Mouse (Mus musculus) myocyte (in vitro differentiated cells): ENCODE results near the gene Slc35b1. TPM values are rescaled to one million over a fixed set of nuclear protein-coding genes. Genes with fewer than 3 reads are reported as not detected.

Experiments
- H3K27me3 ChIP-seq: one replicate; pipeline ENCODE4 v1.6.1; 2011; ENCODE audit not compliant: control insufficient read depth, insufficient read depth, insufficient read length
- H3K36me3 ChIP-seq: one replicate; pipeline ENCODE4 v1.6.1; 2011; ENCODE audit not compliant: control insufficient read depth, insufficient read depth
- H3K4me2 ChIP-seq: one replicate; pipeline ENCODE4 v1.6.1; 2011; ENCODE audit warnings: low read depth, control low read depth
- H3K4me3 ChIP-seq: one replicate; pipeline ENCODE4 v1.5.1; 2011; ENCODE audit warnings: mild to moderate bottlenecking, control low read depth, moderate library complexity
- H3K79me2 ChIP-seq: one replicate; pipeline ENCODE4 v1.6.1; 2011; ENCODE audit not compliant: control insufficient read depth, insufficient read depth
- H3ac ChIP-seq: one replicate; pipeline ENCODE4 v1.6.1; 2011; ENCODE audit not compliant: control insufficient read depth, insufficient read length
- CEBPB ChIP-seq: IDR thresholded peaks from 2 replicates; pipeline ENCODE4 v1.6.1; 2011; ENCODE audit warnings: mild to moderate bottlenecking, moderate library complexity; ENCODE audit not compliant: poor library complexity, insufficient read depth, severe bottlenecking
- E2F4 ChIP-seq: IDR thresholded peaks from one replicate; pipeline ENCODE4 v1.6.1; 2011; ENCODE audit warnings: mild to moderate bottlenecking, control low read depth, moderate library complexity; ENCODE audit not compliant: insufficient read depth
- MAX ChIP-seq: IDR thresholded peaks from one replicate; pipeline ENCODE4 v1.6.1; 2011; ENCODE audit warnings: low read depth, mild to moderate bottlenecking, control low read depth
- MYOD1 ChIP-seq, 3 experiments: IDR thresholded peaks; one replicate each; pipeline ENCODE4 v1.6.1; 2011; ENCODE audit warnings: control low read depth in 2 of 3, low read depth in 2 of 3, mild to moderate bottlenecking in 2 of 3, moderate library complexity in 1 of 3; ENCODE audit not compliant: insufficient read length in 2 of 3, control insufficient read depth in 1 of 3
- MYOG ChIP-seq, 3 experiments: IDR thresholded peaks; one replicate each; pipeline ENCODE4 v1.6.1; 2011; ENCODE audit warnings: control low read depth in 2 of 3, low read depth in 2 of 3, mild to moderate bottlenecking in 2 of 3; ENCODE audit not compliant: insufficient read length in 2 of 3, control insufficient read depth in 1 of 3, insufficient read depth in 1 of 3
- POLR2A ChIP-seq: IDR thresholded peaks from one replicate; pipeline ENCODE4 v1.6.1; 2011; ENCODE audit warnings: low read depth, mild to moderate bottlenecking, control low read depth, moderate library complexity; ENCODE audit not compliant: insufficient read length
- POLR2AphosphoS2 ChIP-seq: IDR thresholded peaks from one replicate; pipeline ENCODE4 v1.6.1; 2011; ENCODE audit warnings: low read depth, control low read depth; ENCODE audit not compliant: insufficient read length
- REST ChIP-seq: IDR thresholded peaks from one replicate; pipeline ENCODE4 v1.6.1; 2011; ENCODE audit warnings: mild to moderate bottlenecking, control low read depth, moderate library complexity; ENCODE audit not compliant: insufficient read depth, insufficient read length
- SRF ChIP-seq: IDR thresholded peaks from one replicate; pipeline ENCODE4 v1.6.1; 2011; ENCODE audit warnings: low read depth; ENCODE audit not compliant: control insufficient read depth, insufficient read length
- TCF12 ChIP-seq: IDR thresholded peaks from one replicate; pipeline ENCODE4 v1.6.1; 2011; ENCODE audit warnings: mild to moderate bottlenecking, control low read depth; ENCODE audit not compliant: poor library complexity, insufficient read depth, severe bottlenecking
- TCF3 ChIP-seq: IDR thresholded peaks from one replicate; pipeline ENCODE4 v1.6.1; 2011; ENCODE audit warnings: low read depth, control low read depth; ENCODE audit not compliant: insufficient read length
- USF1 ChIP-seq: IDR thresholded peaks from one replicate; pipeline ENCODE4 v1.6.1; 2011; ENCODE audit warnings: low read depth, mild to moderate bottlenecking, control low read depth, moderate library complexity
- polyA plus RNA-seq: library from polyadenylated mRNA; unstranded; fragments of >200 nt; fragmentation: generic; extraction: Trizol; gene quantifications from one replicate; pipeline ENCODE4 v1.2.1, GENCODE M21; 2012; ENCODE audit warnings: missing spikeins

Slc35b1 gene
- polyA plus RNA-seq, 1 experiment, result 66.7 TPM

DNA sequence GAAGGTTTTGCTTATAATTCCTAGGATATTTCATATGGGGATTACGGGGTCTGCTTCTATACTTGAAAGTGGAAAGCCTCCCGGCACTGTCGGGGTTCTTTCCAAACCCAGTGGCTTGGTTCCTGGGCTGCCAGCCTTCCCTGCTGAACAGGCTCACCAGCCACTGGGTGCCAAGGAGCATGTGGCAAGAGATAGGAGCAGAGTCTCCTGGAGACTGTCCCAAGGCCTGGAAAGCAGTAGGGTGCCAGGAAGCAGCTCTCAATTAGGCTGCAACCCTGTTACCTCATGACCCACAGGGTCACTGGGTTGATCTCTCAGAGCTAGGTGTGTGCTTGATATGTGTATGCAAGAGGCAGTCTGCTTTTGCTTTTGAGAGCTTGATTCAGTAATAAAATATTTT lies 28.1 kb downstream of the Slc35b1 start:
- Histone ChIP-seq H3K27me3 (no peaks in the 10 kb centered on the region), H3ac (no peak overlapping the region), H3K4me3 (no peak overlapping the region), H3K36me3 (no peaks in the 10 kb centered on the region), H3K79me2 (peaks cover 29% of the 10 kb centered on the region), H3K4me2 (no peak overlapping the region)
- TF ChIP-seq E2F4 (no peak), MAX (no peak), USF1 (no peak), TCF12 (no peak), MYOG (IDR thresholded peaks at IDR 0.05; ENCODE audit: control insufficient read depth in 1 of 3, insufficient read depth in 1 of 3, insufficient read length in 2 of 3, low read depth in 2 of 3) (no peak), TCF3 (no peak), POLR2A (no peak), MYOD1 (IDR thresholded peaks at IDR 0.05; ENCODE audit: control insufficient read depth in 1 of 3, insufficient read length in 2 of 3, low read depth in 2 of 3) (no peak), REST (no peak), CEBPB (no peak), POLR2AphosphoS2 (no peak)

DNA sequence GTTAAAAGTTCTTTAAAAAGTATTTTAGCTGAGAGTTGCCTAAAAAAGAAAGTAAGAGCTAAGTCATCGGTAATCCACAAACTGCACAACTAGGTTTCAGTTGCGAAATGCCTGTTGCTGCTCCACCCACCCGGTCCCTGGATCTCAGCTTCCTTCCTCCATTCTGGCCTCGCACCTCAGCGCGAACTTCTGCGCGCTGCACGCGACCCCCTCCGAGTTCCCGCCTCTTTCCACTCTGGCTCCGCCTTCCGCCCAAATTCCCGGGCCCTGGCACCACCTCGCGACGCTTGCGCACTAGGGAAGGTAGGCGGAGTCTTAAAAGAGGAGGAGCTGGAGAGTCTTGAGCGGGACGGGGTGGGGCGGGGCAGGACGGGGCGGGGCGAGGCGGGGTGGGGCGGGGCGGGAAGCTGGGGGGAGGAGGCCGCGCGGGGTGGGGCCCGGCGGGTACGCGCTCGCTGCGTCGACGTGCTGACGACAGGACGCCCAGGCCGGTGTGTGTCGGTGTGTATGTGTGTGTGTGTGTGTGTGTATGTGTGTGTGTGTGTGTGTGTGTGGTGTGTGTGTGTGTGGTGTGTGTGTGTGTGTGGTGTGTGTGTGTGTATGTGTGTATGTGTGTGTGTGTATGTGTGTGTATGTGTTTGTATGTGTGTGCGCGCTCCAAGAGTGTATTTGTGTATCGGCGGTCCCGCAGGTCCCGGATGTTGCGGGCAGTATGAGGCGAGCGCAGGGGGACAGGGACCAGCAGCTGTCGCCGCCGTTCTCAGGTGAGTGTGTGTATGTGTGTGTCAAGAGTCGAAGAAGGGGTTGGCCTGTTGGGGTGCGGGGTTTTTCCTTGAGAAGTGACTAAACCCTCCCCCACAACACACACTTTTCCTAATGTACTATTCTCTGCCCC lies 29.4 kb downstream of the Slc35b1 start, which contains the start of gene Spop:
Gene Spop (plus strand): TSS at position 440 of the 895 bp plus-strand sequence.
- TF ChIP-seq E2F4 (peak; percentile 17), REST (peak; percentile 36), MYOG (IDR thresholded peaks at IDR 0.05; ENCODE audit: control insufficient read depth in 1 of 3, insufficient read depth in 1 of 3, insufficient read length in 2 of 3, low read depth in 2 of 3) (peak in 2 of 3 experiments; percentile 22 to 59), SRF (peak; percentile 18), TCF3 (no peak), TCF12 (no peak), POLR2AphosphoS2 (peak; percentile 83), MYOD1 (IDR thresholded peaks at IDR 0.05; ENCODE audit: control insufficient read depth in 1 of 3, insufficient read length in 2 of 3, low read depth in 2 of 3) (peak in 2 of 3 experiments; percentile 41 to 83), POLR2A (peak; percentile 78), CEBPB (peak; percentile 74), MAX (peak; percentile 62), USF1 (no peak)
- Histone ChIP-seq H3ac (peak within 1 kb of the TSS; percentile 40), H3K4me2 (peak within 1 kb of the TSS; percentile 90), H3K79me2 (peaks cover 42% of the 10 kb centered on the region), H3K27me3 (no peaks in the 10 kb centered on the region), H3K36me3 (peaks cover 4% of the 10 kb centered on the region), H3K4me3 (peak within 1 kb of the TSS; percentile 62)

DNA sequence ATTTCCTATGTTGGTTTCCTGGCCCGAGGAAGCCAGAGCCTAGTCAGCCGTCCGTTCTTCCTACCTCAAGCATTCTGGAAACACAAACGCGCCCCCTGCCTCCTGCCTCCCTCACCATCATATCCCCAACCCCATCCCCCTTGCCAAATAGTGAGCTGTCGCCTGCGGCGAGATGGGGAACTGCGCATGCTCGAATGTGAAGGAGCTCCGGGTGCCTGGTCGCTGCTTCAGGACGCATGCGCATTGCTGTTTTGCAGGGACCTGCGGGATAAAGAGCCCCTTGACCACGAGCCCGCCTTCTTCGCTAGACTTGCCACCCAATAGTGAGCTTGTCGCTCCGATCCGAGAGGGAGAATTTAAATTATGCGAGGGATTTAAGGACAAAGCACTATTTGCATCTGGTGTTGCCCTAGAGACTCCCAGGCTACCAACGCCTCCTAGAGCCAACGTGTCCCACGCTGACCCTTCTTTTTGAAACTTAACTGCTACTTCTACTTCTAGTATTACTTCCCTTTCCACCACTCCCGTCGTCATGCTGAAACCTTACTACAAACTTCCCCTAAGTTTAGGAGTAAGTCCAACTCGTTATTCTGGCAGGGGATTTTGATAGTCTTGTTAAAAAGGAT lies 30.2 kb downstream of the Slc35b1 start:
- H3K36me3 ChIP-seq, result peaks cover 7% of the 10 kb centered on the region
- peak overlapping the region; percentile 40 for H3ac ChIP-seq
- H3K27me3 ChIP-seq, result no peaks in the 10 kb centered on the region
- peak overlapping the region; percentile 90 for H3K4me2 ChIP-seq
- TF ChIP-seq POLR2A (peak; percentile 56), REST (no peak), E2F4 (peak; percentile 60)
- H3K79me2 ChIP-seq, result peaks cover 49% of the 10 kb centered on the region
- peak overlapping the region; percentile 62 for H3K4me3 ChIP-seq

DNA sequence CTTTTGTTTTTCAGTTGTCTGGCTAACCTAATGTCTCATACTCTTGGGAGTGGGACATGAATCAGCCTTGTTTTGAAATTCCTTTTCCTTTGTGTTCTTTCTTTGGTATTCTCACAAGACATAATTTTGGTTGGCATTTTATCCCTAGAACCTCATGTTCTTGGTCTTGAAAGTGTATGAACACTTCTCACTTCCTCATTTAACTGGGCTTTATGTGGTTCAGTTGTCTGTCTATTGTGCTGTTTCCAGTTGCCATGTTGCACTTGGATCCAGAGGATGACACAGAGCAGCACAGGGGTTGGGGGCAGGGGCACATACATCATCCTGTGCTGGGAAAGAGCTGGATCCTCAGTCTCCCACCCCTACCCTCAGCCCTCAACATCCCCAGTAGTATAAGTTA lies 31.4 kb downstream of the Slc35b1 start:
- H3ac ChIP-seq, result no peak overlapping the region
- H3K79me2 ChIP-seq, result peaks cover 62% of the 10 kb centered on the region
- H3K4me3 ChIP-seq, result peak overlapping the region; percentile 62
- peak overlapping the region; percentile 90 for H3K4me2 ChIP-seq
- H3K36me3 ChIP-seq, result peaks cover 7% of the 10 kb centered on the region
- no peaks in the 10 kb centered on the region for H3K27me3 ChIP-seq
- TF ChIP-seq TCF3 (no peak), POLR2A (no peak), CEBPB (no peak), TCF12 (no peak), USF1 (no peak), MAX (no peak), SRF (no peak), REST (no peak), MYOG (IDR thresholded peaks at IDR 0.05; ENCODE audit: control insufficient read depth in 1 of 3, insufficient read depth in 1 of 3, insufficient read length in 2 of 3, low read depth in 2 of 3) (no peak), POLR2AphosphoS2 (no peak), MYOD1 (IDR thresholded peaks at IDR 0.05; ENCODE audit: control insufficient read depth in 1 of 3, insufficient read length in 2 of 3, low read depth in 2 of 3) (no peak), E2F4 (no peak)

DNA sequence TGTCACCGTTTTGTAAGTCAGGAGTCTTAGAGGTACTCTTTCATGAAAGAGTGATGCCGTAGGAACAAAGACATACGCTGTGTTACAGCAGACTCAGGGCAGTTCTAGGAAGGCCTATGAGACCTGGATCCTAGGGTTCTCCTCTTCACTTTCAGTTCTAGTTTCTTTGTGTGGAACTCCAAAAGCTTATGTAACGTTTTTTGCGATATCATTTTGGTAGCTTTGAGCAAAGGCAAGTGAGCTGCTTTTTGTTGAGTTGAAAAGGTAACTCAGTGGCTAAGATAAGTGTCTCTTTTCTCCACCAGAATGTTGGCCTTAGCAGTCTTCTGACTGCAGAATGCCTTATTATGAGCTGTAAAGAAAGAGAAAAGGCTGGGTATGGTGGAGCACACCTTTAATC lies 32.8 kb downstream of the Slc35b1 start:
- no peaks in the 10 kb centered on the region for H3K27me3 ChIP-seq
- no peak overlapping the region for H3K4me3 ChIP-seq
- H3K4me2 ChIP-seq, result no peak overlapping the region
- peaks cover 7% of the 10 kb centered on the region for H3K36me3 ChIP-seq
- H3K79me2 ChIP-seq, result peaks cover 76% of the 10 kb centered on the region
- no peak for TF ChIP-seq POLR2AphosphoS2
- no peak for TF ChIP-seq E2F4
- TF ChIP-seq MAX, result no peak
- H3ac ChIP-seq, result no peak overlapping the region
